Mouse (Mus musculus): ENCODE measurements around the gene Tnfrsf25. TPM values are rescaled to one million over a fixed set of nuclear protein-coding genes. Genes with fewer than 3 reads are reported as not detected.

The Tnfrsf25 gene
- polyA plus RNA-seq, 1 experiment from 2014 or later, result 2.4 TPM

DNA sequence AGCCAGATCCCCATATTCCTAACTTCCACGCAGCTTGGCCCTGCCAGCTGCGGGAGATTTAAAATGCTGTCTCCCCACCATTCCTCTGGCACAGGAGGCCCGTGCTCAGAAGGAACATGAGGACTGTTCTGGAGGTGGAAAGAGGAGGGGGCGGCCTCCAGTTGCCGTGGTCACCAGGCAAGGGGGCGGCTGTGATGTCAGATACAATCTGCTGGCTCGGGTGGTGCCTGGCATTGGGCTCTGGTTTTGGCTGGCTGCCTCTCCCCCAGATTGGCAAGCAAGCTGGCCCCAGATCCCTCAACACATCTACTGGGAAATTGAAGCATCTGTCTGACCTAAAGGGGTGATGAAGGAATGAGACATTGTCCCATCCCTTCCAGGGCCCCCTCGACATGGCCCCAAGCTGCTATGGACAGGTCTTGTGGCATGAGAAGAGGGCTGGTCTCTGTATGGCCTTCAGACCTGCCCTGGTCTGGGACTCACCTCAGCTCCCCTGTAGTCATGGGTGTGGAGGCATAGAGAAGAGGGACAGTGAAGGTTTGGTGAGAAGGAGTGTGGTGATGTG is 27.1 kb upstream of the Tnfrsf25 start:
- WGBS, result 56% methylated on average over 8 of the region's 8 CpGs
- no peak for ATAC-seq
- Histone ChIP-seq H3K4me1 (ENCODE audit: control insufficient read depth, insufficient read depth, low read length) (peaks cover 25% of the 10 kb centered on the region), H3K27me3 (replicated peaks; ENCODE audit: control insufficient read depth, insufficient read depth, low read length) (no peaks in the 10 kb centered on the region), H3K27ac (ENCODE audit: low read length) (no peak overlapping the region), H3K4me3 (ENCODE audit: low read length) (no peak overlapping the region), H3K4me2 (ENCODE audit: low read depth, low read length) (peak overlapping the region; percentile 84), H3K36me3 (ENCODE audit: control insufficient read depth, insufficient read depth, low read length) (no peaks in the 10 kb centered on the region), H3K9ac (ENCODE audit: low read depth, low read length) (no peak overlapping the region; the same call in 1 of the 2 replicates), H3K9me3 (ENCODE audit: control insufficient read depth, low read length) (no peaks in the 10 kb centered on the region)

DNA sequence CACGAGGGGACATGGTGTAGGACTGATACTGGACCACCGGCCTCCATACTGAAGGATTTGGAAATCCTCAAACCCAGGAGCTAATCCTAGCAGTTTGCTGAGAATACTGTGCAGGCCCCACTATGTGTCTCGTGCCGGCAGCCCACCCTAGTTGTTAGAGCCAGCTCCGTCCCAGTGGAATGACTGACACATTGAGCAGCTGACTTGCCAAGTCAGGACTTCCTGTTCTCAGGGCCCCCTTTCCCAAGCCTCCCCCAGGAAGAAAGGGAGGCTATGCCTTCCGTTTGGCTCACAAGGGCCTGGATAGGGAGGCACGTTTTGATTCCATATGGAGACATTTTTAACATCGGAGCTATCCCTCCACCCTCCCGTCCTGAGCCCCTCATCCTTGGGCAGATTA is 25.5 kb upstream of the Tnfrsf25 start:
- Histone ChIP-seq H3K27ac (ENCODE audit: low read length) (no peak overlapping the region), H3K36me3 (ENCODE audit: control insufficient read depth, insufficient read depth, low read length) (no peaks in the 10 kb centered on the region), H3K4me2 (ENCODE audit: low read depth, low read length) (no peak overlapping the region), H3K9ac (ENCODE audit: low read depth, low read length) (no peak overlapping the region), H3K9me3 (ENCODE audit: control insufficient read depth, low read length) (no peaks in the 10 kb centered on the region), H3K27me3 (replicated peaks; ENCODE audit: control insufficient read depth, insufficient read depth, low read length) (no peaks in the 10 kb centered on the region), H3K4me3 (ENCODE audit: low read length) (no peak overlapping the region), H3K4me1 (ENCODE audit: control insufficient read depth, insufficient read depth, low read length) (peaks cover 25% of the 10 kb centered on the region)
- no peak for ATAC-seq
- WGBS, result 75% methylated on average over 9 of the region's 9 CpGs

- Histone ChIP-seq H3K36me3 (ENCODE audit: control insufficient read depth, insufficient read depth, low read length) (no peaks in the 10 kb centered on the region), H3K4me1 (ENCODE audit: control insufficient read depth, insufficient read depth, low read length) (peaks cover 24% of the 10 kb centered on the region), H3K9me3 (ENCODE audit: control insufficient read depth, low read length) (no peaks in the 10 kb centered on the region), H3K9ac (ENCODE audit: low read depth, low read length) (peak overlapping the region; percentile 1; the same call in 1 of the 2 replicates), H3K27me3 (replicated peaks; ENCODE audit: control insufficient read depth, insufficient read depth, low read length) (no peaks in the 10 kb centered on the region), H3K27ac (ENCODE audit: low read length) (no peak overlapping the region), H3K4me3 (ENCODE audit: low read length) (no peak overlapping the region), H3K4me2 (ENCODE audit: low read depth, low read length) (no peak overlapping the region)
- WGBS, result 57% methylated on average over 8 of the region's 8 CpGs
- ATAC-seq, result peak; percentile 72
Measured at GRCm38 (mm10) chr4:152092751-152093293, 22.9 kb upstream of the Tnfrsf25 start.

GRCm38 (mm10) chr4:152094233-152094632 is 21.5 kb upstream of the Tnfrsf25 start:
- H3K4me2 ChIP-seq (ENCODE audit: low read depth, low read length), result no peak overlapping the region
- no peak overlapping the region for H3K9ac ChIP-seq (ENCODE audit: low read depth, low read length)
- H3K27me3 ChIP-seq (replicated peaks; ENCODE audit: control insufficient read depth, insufficient read depth, low read length), result no peaks in the 10 kb centered on the region
- H3K27ac ChIP-seq (ENCODE audit: low read length), result no peak overlapping the region
- H3K4me1 ChIP-seq (ENCODE audit: control insufficient read depth, insufficient read depth, low read length), result peaks cover 13% of the 10 kb centered on the region
- H3K9me3 ChIP-seq (ENCODE audit: control insufficient read depth, low read length), result no peaks in the 10 kb centered on the region
- WGBS, result 90% methylated on average over 12 of the region's 12 CpGs
- ATAC-seq, result no peak
- H3K4me3 ChIP-seq (ENCODE audit: low read length), result no peak overlapping the region
- H3K36me3 ChIP-seq (ENCODE audit: control insufficient read depth, insufficient read depth, low read length), result no peaks in the 10 kb centered on the region

GRCm38 (mm10) chr4:152095937-152096910 is 19.5 kb upstream of the Tnfrsf25 start:
- 32% methylated on average over 27 of the region's 27 CpGs for WGBS
- Histone ChIP-seq H3K4me2 (ENCODE audit: low read depth, low read length) (no peak overlapping the region), H3K4me1 (ENCODE audit: control insufficient read depth, insufficient read depth, low read length) (peaks cover 13% of the 10 kb centered on the region), H3K27me3 (replicated peaks; ENCODE audit: control insufficient read depth, insufficient read depth, low read length) (no peaks in the 10 kb centered on the region), H3K4me3 (ENCODE audit: low read length) (peak overlapping the region; percentile 28), H3K9ac (ENCODE audit: low read depth, low read length) (peak overlapping the region; percentile 31; the same call in 1 of the 2 replicates), H3K27ac (ENCODE audit: low read length) (peak overlapping the region; percentile 38; the same call in 1 of the 2 replicates), H3K9me3 (ENCODE audit: control insufficient read depth, low read length) (no peaks in the 10 kb centered on the region), H3K36me3 (ENCODE audit: control insufficient read depth, insufficient read depth, low read length) (no peaks in the 10 kb centered on the region)
- peak; percentile 57 for ATAC-seq

- 54% methylated on average over 6 of the region's 6 CpGs for WGBS
- peak overlapping the region; percentile 28 for H3K4me3 ChIP-seq (ENCODE audit: low read length)
- 0 out of 2 replicates have a peak, but pooled peaks have one; percentile 10 for ATAC-seq
- H3K4me2 ChIP-seq (ENCODE audit: low read depth, low read length), result no peak overlapping the region
- H3K36me3 ChIP-seq (ENCODE audit: control insufficient read depth, insufficient read depth, low read length), result no peaks in the 10 kb centered on the region
- no peaks in the 10 kb centered on the region for H3K9me3 ChIP-seq (ENCODE audit: control insufficient read depth, low read length)
- H3K27me3 ChIP-seq (replicated peaks; ENCODE audit: control insufficient read depth, insufficient read depth, low read length), result no peaks in the 10 kb centered on the region
- peaks cover 13% of the 10 kb centered on the region for H3K4me1 ChIP-seq (ENCODE audit: control insufficient read depth, insufficient read depth, low read length)
- H3K27ac ChIP-seq (ENCODE audit: low read length), result peak overlapping the region; percentile 38; the same call in 1 of the 2 replicates
- 0 out of 2 replicates have a peak overlapping the region, but pooled peaks have one; percentile 31 for H3K9ac ChIP-seq (ENCODE audit: low read depth, low read length)
Measured at GRCm38 (mm10) chr4:152096927-152097326, 18.8 kb upstream of the Tnfrsf25 start.

GRCm38 (mm10) chr4:152097911-152098799 is 17.6 kb upstream of the Tnfrsf25 start:
- Histone ChIP-seq H3K27ac (ENCODE audit: low read length) (no peak overlapping the region), H3K36me3 (ENCODE audit: control insufficient read depth, insufficient read depth, low read length) (no peaks in the 10 kb centered on the region), H3K27me3 (replicated peaks; ENCODE audit: control insufficient read depth, insufficient read depth, low read length) (no peaks in the 10 kb centered on the region), H3K4me2 (ENCODE audit: low read depth, low read length) (0 out of 2 replicates have a peak overlapping the region, but pooled peaks have one; percentile 0), H3K4me1 (ENCODE audit: control insufficient read depth, insufficient read depth, low read length) (0 out of 2 replicates have a peak, but pooled peaks cover 5% of the 10 kb centered on the region), H3K4me3 (ENCODE audit: low read length) (no peak overlapping the region), H3K9ac (ENCODE audit: low read depth, low read length) (no peak overlapping the region), H3K9me3 (ENCODE audit: control insufficient read depth, low read length) (no peaks in the 10 kb centered on the region)
- ATAC-seq, result peak; percentile 10; the same call in 1 of the 2 replicates
- 35% methylated on average over 11 of the region's 11 CpGs for WGBS

DNA sequence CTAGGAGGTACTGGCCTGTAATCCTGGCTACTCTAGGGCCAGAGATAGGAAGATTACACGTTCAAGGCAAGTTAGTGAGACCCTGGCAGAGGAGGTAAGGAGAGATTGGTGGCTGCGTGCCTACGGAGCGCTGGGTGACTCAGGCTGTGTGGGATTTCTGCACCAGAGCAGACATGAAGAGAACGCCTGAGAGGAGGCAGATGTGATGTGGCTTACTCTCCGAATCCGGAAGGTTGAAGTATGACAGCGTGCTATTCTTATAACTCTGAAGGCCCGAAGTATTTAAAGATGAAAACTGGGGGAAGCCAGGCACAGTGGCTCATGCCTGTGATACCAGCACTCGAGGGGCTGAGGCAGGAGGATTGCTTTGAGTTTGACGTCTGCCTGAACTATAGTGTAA is 15.2 kb upstream of the Tnfrsf25 start:
- H3K9me3 ChIP-seq (ENCODE audit: control insufficient read depth, low read length), result no peaks in the 10 kb centered on the region
- ATAC-seq, result no peak
- H3K4me2 ChIP-seq (ENCODE audit: low read depth, low read length), result no peak overlapping the region
- no peaks in the 10 kb centered on the region for H3K27me3 ChIP-seq (replicated peaks; ENCODE audit: control insufficient read depth, insufficient read depth, low read length)
- WGBS, result 69% methylated on average over 11 of the region's 11 CpGs
- no peaks in the 10 kb centered on the region for H3K36me3 ChIP-seq (ENCODE audit: control insufficient read depth, insufficient read depth, low read length)
- no peak overlapping the region for H3K9ac ChIP-seq (ENCODE audit: low read depth, low read length)
- H3K4me3 ChIP-seq (ENCODE audit: low read length), result no peak overlapping the region
- H3K27ac ChIP-seq (ENCODE audit: low read length), result 0 out of 2 replicates have a peak overlapping the region, but pooled peaks have one; percentile 24
- H3K4me1 ChIP-seq (ENCODE audit: control insufficient read depth, insufficient read depth, low read length), result peaks cover 5% of the 10 kb centered on the region; the same call in 1 of the 2 replicates
